Mouse (Mus musculus): ENCODE results near the gene Rptor. TPM values are rescaled to one million over a fixed set of nuclear protein-coding genes. Genes with fewer than 3 reads are reported as not detected.

Rptor gene
- total RNA-seq, 4 experiments from 2014 or later: 59.2 to 68.7 (median 63.5) TPM

DNA sequence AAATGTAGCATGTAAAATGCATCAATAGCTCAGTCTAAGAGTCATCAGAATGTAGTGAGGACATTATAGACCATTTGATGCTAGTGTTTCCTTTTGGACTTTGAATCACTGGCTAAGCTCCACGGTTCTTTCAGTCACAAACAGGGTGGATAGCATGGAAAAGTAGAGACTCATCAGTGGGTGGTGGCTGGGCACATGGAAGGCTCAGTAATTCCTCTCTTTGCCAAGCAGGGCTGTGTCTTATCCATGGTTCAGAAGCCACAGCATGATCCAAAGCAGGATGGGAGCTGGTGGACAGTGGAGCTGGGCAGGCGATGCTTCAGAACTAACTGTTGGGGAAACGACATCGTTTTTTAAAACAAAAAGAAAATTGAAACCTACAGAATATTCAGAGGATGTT, 179.0 kb downstream of the Rptor start:
- DNase-seq (ENCODE audit: low spot score in 2 of 2): no peak

DNA sequence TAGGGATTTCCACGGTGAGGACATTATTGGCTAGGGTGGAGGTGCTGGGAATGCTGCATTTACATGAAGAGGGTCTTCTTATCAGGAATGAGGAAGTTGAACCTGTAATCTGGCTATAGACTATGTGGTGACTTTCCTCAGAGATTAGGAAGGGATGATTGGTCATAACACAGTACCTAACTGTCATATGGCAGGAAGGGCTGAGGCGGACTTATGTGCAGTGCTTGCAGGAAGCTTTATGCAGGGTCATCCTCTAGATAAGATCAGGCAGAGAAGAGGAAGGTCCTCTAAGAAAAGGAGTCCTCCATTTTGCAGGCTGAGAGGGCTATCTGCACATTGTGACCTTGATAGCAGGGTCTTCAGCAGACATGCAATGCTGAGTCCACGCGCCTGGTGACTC, 180.9 kb downstream of the Rptor start:
- no peak for DNase-seq (ENCODE audit: low spot score in 2 of 2)

- no peak for DNase-seq (ENCODE audit: low spot score in 2 of 2)
Observed at GRCm38 (mm10) chr11:119784672-119785341, 182.1 kb downstream of the Rptor start.

- no peak for DNase-seq (ENCODE audit: low spot score in 2 of 2)
Observed at GRCm38 (mm10) chr11:119785661-119786384, 183.1 kb downstream of the Rptor start.

GRCm38 (mm10) chr11:119786385-119786880, 183.7 kb downstream of the Rptor start:
- no peak for DNase-seq (ENCODE audit: low spot score in 2 of 2)

DNA sequence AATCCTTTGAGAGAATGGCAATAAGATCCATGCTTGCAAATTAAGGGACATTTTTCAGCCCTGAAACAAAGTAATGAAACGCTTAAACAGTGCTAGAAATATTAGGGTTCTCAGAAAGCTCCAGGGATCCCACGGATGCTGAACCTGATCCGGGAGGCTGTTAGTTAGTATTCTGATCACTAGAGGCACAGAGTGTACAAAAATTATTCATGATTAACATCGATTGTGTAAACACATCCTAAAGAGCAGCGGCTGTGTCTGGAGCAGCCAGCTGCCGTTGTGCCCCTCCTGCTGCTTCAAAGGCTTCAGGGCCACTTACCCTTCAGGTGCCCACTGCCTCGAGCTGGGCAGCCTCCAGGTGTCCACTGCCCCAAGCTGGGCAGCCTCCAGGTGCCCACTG, 185.8 kb downstream of the Rptor start:
- DNase-seq (ENCODE audit: low spot score in 2 of 2): no peak

- no peak for DNase-seq (ENCODE audit: low spot score in 2 of 2)
Observed at GRCm38 (mm10) chr11:119788919-119789713, 186.4 kb downstream of the Rptor start.

DNA sequence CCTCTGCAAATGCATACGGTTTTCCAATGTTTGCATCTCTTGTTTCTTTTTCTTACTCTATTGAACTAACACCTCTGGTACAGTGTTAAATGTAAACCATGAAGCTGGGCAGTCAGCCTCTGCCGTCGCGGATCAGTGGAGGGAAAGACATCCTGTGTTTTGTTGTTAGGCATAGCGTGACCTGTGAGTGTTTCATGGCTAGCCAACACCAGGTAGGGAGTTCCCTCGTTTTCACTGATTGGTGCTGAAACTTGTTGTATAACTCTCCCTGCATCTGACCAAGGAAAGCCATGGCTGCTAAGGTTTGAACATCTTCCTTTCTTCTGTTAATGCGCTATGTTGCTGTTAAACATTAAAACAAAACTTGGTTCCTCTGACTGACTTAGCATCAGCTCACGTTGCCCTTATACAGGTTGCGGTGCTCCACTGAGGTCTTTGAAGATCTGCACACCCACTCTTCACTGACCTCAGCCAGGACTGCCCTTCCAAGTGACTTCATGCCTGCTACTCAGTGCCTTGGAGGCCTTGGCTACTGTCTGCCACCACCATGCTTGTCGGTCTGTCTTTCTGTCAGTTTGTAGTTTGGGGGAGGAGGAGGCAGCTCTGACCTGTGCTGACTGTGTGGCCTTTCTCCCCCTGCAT, 189.3 kb downstream of the Rptor start:
- no peak for DNase-seq (ENCODE audit: low spot score in 2 of 2)

DNA sequence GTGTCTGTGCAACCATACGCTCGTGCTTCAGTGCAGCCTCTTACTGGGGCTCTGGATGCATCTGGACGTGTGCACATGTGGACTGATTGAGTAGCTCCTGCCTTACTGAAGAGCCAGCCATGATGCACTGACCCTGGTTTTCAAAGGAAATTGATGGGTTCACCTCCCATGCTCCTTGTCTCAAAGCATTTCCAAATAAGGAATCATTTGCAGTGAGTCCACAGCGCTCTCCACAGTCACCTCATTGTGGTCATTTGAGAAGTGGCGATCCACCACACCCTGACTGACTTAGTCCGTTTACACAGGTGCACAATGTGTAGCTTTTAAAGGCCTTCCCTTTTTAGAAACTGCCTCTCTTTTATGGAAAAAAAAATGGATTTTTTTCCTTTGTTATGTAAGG, 190.7 kb downstream of the Rptor start:
- DNase-seq (ENCODE audit: low spot score in 2 of 2): no peak

- DNase-seq (ENCODE audit: low spot score in 2 of 2): no peak
Observed at GRCm38 (mm10) chr11:119794020-119794419, 191.3 kb downstream of the Rptor start.

DNA sequence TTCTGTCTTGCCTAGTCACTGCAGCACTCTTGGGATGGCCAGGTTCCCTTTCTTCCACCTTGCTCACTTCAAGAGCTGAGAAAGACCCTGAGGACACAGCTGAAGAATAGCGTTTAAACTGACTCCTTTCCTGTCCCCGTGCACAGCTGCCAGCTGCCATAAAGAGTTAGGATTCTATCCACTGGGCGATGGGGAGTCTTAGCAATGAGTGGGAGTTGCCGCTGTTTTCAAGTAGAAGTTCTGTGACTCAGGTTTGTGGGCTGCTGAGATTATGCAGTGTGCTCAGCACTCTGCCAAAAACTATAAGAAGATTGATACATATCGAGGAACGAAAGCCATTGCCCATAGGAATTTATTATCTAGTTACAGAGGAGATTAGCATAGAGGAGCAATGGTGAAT, 192.0 kb downstream of the Rptor start:
- DNase-seq (ENCODE audit: low spot score in 2 of 2): peak in 1 of 2 experiments; percentile 28

DNA sequence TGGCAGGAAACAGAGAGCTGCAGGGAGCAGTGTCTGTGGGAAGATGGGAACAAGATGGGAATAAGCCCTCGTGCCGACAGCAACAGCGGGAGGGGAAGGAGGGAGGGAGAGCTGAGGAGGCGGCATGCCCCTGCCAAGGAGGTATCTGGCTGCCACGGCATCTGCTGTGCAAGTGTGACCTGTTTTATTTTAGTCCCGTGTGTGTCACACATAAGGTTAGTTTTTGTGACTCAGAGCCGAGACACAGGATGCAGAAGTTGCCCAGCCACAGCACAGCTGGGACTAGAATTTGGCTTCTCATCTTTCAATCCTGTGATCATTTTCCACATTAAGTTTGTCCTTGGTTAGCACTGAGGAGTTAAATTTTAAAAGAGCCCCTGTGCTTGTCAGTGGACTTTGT, 193.7 kb downstream of the Rptor start:
- DNase-seq (ENCODE audit: low spot score in 2 of 2): peak; percentile 50

- DNase-seq (ENCODE audit: low spot score in 2 of 2): no peak
Observed at GRCm38 (mm10) chr11:119796846-119797245, 194.1 kb downstream of the Rptor start.

- DNase-seq (ENCODE audit: low spot score in 2 of 2): no peak
Observed at GRCm38 (mm10) chr11:119799536-119799935, 196.8 kb downstream of the Rptor start.

- DNase-seq (ENCODE audit: low spot score in 2 of 2): no peak
Observed at GRCm38 (mm10) chr11:119801855-119802254, 199.2 kb downstream of the Rptor start.

DNA sequence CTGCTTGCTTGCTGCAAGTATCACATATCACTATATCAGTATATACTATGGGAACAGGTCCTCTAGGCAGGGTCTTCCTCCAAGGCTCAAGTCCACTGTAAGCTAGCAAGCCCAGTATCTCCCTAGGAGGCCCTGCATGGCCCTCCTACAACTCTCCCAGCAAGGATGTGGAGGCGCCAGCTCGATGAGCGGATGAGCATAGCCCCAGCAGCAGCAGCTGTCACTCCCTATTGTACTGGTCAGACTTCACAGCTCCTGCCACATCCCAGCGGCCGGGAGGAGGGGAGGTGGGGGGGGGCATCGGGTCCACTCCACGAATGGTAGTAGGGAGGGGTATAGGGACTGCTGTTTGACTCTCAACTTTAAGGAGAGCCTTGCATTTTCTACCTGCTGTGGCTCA, 200.2 kb downstream of the Rptor start:
- no peak for DNase-seq (ENCODE audit: low spot score in 2 of 2)

- DNase-seq (ENCODE audit: low spot score in 2 of 2): no peak
Observed at GRCm38 (mm10) chr11:119804392-119804791, 201.7 kb downstream of the Rptor start.

DNA sequence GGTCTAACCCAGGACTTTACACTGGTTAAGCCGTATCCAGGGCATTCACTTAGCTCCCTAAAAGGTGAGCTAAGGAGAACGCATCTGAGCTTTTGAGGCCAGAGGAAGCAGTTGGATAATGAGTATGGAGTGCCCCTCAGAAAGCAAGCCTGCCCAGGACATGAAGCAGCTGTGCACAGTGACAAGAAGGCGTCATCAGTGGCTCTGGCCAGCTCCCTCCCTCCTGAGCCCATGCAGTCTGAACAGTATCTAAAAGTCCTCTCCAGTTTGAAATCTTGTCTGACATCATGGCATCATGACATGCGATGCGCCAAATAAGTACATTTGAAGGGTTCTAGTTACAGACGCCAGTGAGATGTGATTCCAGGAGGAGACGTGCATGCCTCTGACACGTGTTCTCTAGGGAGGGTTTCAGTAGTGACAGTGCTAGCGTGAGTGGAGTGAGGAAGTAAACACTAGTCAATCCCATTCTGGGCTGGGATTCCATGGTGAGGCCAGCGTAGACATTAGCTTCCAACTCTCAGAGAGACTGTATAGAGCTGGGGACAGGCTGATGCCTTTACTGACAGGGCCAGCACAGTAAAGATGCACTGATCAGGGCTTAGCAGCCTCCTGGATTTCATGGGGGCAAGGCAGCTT, 202.5 kb downstream of the Rptor start:
- no peak for DNase-seq (ENCODE audit: low spot score in 2 of 2)

- DNase-seq (ENCODE audit: low spot score in 2 of 2): no peak
Observed at GRCm38 (mm10) chr11:119806539-119806938, 203.8 kb downstream of the Rptor start.

GRCm38 (mm10) chr11:119807431-119808031, 204.8 kb downstream of the Rptor start:
- peak; percentile 51 to 63 for DNase-seq (ENCODE audit: low spot score in 2 of 2)

Measured in layer of hippocampus, adult 8-10 months (tissue).